Mouse (Mus musculus) kidney, adult 2 months (tissue): ENCODE results near the gene Galns. TPM values are rescaled to one million over a fixed set of nuclear protein-coding genes. Genes with fewer than 3 reads are reported as not detected.

Experiments
- DNase-seq: peaks from one replicate; pipeline ENCODE4 v3.0.0; 2021
- H3K27ac ChIP-seq: fragments of 200-500 bp; 2 replicates; pipeline ENCODE4 v1.5.1; 2012; ENCODE audit warnings: low read depth, low read length, control low read depth, inconsistent platforms; ENCODE audit not compliant: insufficient read depth
- H3K27me3 ChIP-seq: fragments of 200-500 bp; replicated peaks from 2 replicates; pipeline ENCODE4 v1.6.1; 2012; ENCODE audit warnings: mild to moderate bottlenecking, moderate library complexity, low read length, inconsistent platforms; ENCODE audit not compliant: control insufficient read depth, insufficient read depth
- H3K36me3 ChIP-seq: fragments of 200-500 bp; 2 replicates; pipeline ENCODE4 v1.6.1; 2012; ENCODE audit warnings: mild to moderate bottlenecking, moderate library complexity, low read length, inconsistent platforms; ENCODE audit not compliant: control insufficient read depth, insufficient read depth
- H3K4me1 ChIP-seq: fragments of 200-500 bp; 2 replicates; pipeline ENCODE4 v1.6.1; 2011; ENCODE audit warnings: low read length; ENCODE audit not compliant: control insufficient read depth, insufficient read depth
- H3K4me3 ChIP-seq: fragments of 200-500 bp; 2 replicates; pipeline ENCODE4 v1.5.1; 2011; ENCODE audit warnings: mild to moderate bottlenecking, low read depth, low read length, control low read depth; ENCODE audit not compliant: insufficient read depth
- CTCF ChIP-seq: fragments of 200-500 bp; conservative IDR thresholded peaks from 2 replicates; pipeline ENCODE4 v1.5.1; 2011; ENCODE audit warnings: low read depth, mild to moderate bottlenecking, control low read depth, low read length, moderate library complexity, mixed read lengths; ENCODE audit not compliant: insufficient read depth, insufficient read length
- POLR2A ChIP-seq: fragments of 200-500 bp; IDR thresholded peaks from one replicate; pipeline ENCODE4 v1.6.1; 2011; ENCODE audit warnings: low read depth, low read length, control low read depth
- WGBS: fragments of 180-500 bp; shearing (Covaris S2); methylation state at CpG from one replicate; pipeline ENCODE4 v1.1.7; 2018; 5-methylcytosine and 5-hydroxymethylcytosine counted together
- polyA plus RNA-seq: library from polyadenylated mRNA; depleted of rRNA; stranded (reverse); fragments of >200 nt; gene quantifications from 2 replicates; pipeline ENCODE4 v1.2.3, GENCODE M21; 2012

Galns gene
- polyA plus RNA-seq, 1 experiment = 36.2 TPM

DNA sequence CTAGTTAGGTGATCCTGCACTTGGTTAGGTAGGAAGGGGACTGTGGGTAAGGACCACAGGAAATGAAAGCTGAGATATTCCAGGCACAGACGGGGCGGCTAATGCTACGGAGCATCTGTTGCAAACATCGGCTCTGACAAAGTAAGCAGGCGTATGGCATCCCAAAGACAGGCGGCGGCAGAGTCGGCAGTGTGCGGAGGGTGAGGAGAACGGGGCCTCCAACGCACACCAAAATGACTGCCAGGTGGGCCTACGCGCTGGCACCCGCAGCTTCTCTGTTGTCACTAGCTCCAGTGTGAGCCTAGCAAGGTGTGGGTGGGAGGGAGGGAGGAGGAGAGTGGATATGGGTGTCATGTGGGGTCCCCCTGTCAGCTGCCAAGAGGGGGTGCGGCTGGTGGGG, 30.1 kb upstream of the Galns start:
- Histone ChIP-seq H3K4me3 (no peak overlapping the region), H3K27me3 (no peaks in the 10 kb centered on the region), H3K4me1 (no peaks in the 10 kb centered on the region; the same call in 1 of the 2 replicates), H3K27ac (no peak overlapping the region), H3K36me3 (no peaks in the 10 kb centered on the region)
- 88% methylated on average over 15 of the region's 15 CpGs for WGBS
- DNase-seq = no peak
- TF ChIP-seq POLR2A (no peak), CTCF (no peak)

GRCm38 (mm10) chr8:122640825-122641224, 29.6 kb upstream of the Galns start:
- no peaks in the 10 kb centered on the region for H3K36me3 ChIP-seq

GRCm38 (mm10) chr8:122639521-122640248, 28.4 kb upstream of the Galns start:
- 40% methylated on average over 16 of the region's 16 CpGs for WGBS
- no peak overlapping the region for H3K27ac ChIP-seq
- H3K36me3 ChIP-seq = no peaks in the 10 kb centered on the region
- no peak for TF ChIP-seq CTCF
- TF ChIP-seq POLR2A = no peak
- H3K4me1 ChIP-seq = no peaks in the 10 kb centered on the region; the same call in 1 of the 2 replicates
- no peak overlapping the region for H3K4me3 ChIP-seq
- no peaks in the 10 kb centered on the region for H3K27me3 ChIP-seq
- peak; percentile 79 for DNase-seq

More at GRCm38 (mm10) chr8:122640825-122641224, 29.6 kb upstream of the Galns start:
- Histone ChIP-seq H3K27me3 (no peaks in the 10 kb centered on the region), H3K4me1 (no peaks in the 10 kb centered on the region; the same call in 1 of the 2 replicates), H3K27ac (no peak overlapping the region), H3K4me3 (no peak overlapping the region)
- DNase-seq = no peak
- TF ChIP-seq POLR2A (no peak), CTCF (no peak)
- WGBS = 89% methylated on average over 4 of the region's 4 CpGs

DNA sequence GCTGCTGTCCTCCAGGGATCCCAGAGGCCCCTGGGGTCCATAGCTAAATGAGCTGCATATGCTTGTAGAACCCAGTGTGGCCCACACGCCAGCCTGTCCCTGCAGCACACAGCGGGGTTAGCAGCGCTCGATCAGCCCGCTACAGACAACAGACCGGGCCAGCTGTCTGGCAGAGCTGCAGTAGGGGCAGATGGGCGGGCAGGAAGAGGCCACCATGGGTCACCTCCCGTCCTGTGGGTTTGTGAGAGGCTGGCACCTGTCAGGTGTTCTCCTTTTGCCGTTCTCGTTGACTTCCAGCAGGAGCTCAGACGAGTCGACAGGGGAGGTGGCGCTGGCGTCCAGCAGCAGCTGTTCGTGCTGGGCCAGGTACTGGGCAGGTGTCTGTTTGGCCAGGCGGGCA, 27.3 kb upstream of the Galns start:
- 70% methylated on average over 16 of the region's 16 CpGs for WGBS
- DNase-seq = no peak
- no peak overlapping the region for H3K27ac ChIP-seq
- no peaks in the 10 kb centered on the region for H3K36me3 ChIP-seq
- no peak for TF ChIP-seq CTCF
- TF ChIP-seq POLR2A = no peak
- no peaks in the 10 kb centered on the region; the same call in 1 of the 2 replicates for H3K4me1 ChIP-seq
- no peak overlapping the region for H3K4me3 ChIP-seq
- no peaks in the 10 kb centered on the region for H3K27me3 ChIP-seq

- H3K27ac ChIP-seq = no peak overlapping the region
- WGBS = 91% methylated on average over 9 of the region's 9 CpGs
- DNase-seq = no peak
- TF ChIP-seq POLR2A (no peak), CTCF (no peak)
- H3K36me3 ChIP-seq = no peaks in the 10 kb centered on the region
- no peaks in the 10 kb centered on the region for H3K27me3 ChIP-seq
- H3K4me1 ChIP-seq = no peaks in the 10 kb centered on the region; the same call in 1 of the 2 replicates
- H3K4me3 ChIP-seq = no peak overlapping the region
Observed at GRCm38 (mm10) chr8:122637230-122637629, 26.0 kb upstream of the Galns start.

- Histone ChIP-seq H3K4me1 (no peaks in the 10 kb centered on the region; the same call in 1 of the 2 replicates), H3K4me3 (no peak overlapping the region), H3K27ac (no peak overlapping the region), H3K36me3 (no peaks in the 10 kb centered on the region), H3K27me3 (no peaks in the 10 kb centered on the region)
- 79% methylated on average over 9 of the region's 9 CpGs for WGBS
- DNase-seq = no peak
- TF ChIP-seq CTCF = no peak
- no peak for TF ChIP-seq POLR2A
Observed at GRCm38 (mm10) chr8:122636803-122637175, 25.5 kb upstream of the Galns start.

- no peaks in the 10 kb centered on the region for H3K36me3 ChIP-seq
- no peak for DNase-seq
- 62% methylated on average over 14 of the region's 14 CpGs for WGBS
- no peaks in the 10 kb centered on the region; the same call in 1 of the 2 replicates for H3K4me1 ChIP-seq
- TF ChIP-seq CTCF (no peak), POLR2A (no peak)
- no peak overlapping the region for H3K4me3 ChIP-seq
- no peaks in the 10 kb centered on the region for H3K27me3 ChIP-seq
- H3K27ac ChIP-seq = no peak overlapping the region
Observed at GRCm38 (mm10) chr8:122635878-122636802, 24.9 kb upstream of the Galns start.
